Mouse (Mus musculus): ENCODE measurements around the gene Pik3c2a. TPM values are rescaled to one million over a fixed set of nuclear protein-coding genes. Genes with fewer than 3 reads are reported as not detected.

Gene Pik3c2a
- total and polyA plus RNA-seq, 3 experiments = 2.6 to 3.9 TPM; not detected in 1

DNA sequence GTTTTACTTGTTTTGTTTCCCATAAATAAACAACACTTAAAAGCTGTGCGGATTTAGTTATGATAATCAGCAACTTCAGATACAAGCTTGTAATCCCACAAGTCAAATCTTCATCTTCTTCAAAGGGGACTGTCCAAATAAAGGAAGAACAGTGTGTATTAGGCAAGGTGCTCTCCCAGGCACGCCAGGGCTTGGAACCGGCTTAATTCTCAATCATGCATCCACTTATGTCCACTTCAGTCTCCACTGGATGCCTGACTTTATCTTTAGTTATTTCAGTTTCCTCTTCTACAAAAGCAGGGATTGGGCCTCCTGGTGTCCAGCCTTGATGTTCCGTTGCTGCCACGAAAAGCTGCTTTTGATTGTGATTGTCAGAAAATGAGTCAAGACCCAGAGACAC is 40.5 kb upstream of the Pik3c2a start:
- H3K36me3 ChIP-seq (ENCODE audit: control insufficient read depth in 1 of 2, insufficient read depth in 2 of 2, low read length in 2 of 2) = peaks cover 0 to 7% of the 10 kb centered on the region in 2 experiments; a peak in 2 of 4 replicates
- H3K79me2 ChIP-seq (ENCODE audit: control insufficient read depth, insufficient read depth, low read length, poor library complexity) = no peaks in the 10 kb centered on the region
- TF ChIP-seq USF1 (IDR thresholded peaks at IDR 0.05; ENCODE audit: low read depth, low read length) (no peak), ETS1 (IDR thresholded peaks at IDR 0.05; ENCODE audit: low read depth, low read length) (no peak), TAL1 (IDR thresholded peaks at IDR 0.05; ENCODE audit: low read length) (no peak), NRF1 (IDR thresholded peaks at IDR 0.05; ENCODE audit: insufficient read depth, low read depth, low read length, poor library complexity, severe bottlenecking) (no peak), POLR2A (IDR thresholded peaks at IDR 0.05; ENCODE audit: control insufficient read depth in 1 of 2, insufficient read depth in 1 of 2, low read depth in 1 of 2, low read length in 2 of 2, poor library complexity in 1 of 2) (no peak), MAX (IDR thresholded peaks at IDR 0.05; ENCODE audit: low read length) (no peak), UBTF (IDR thresholded peaks at IDR 0.05; ENCODE audit: borderline replicate concordance, insufficient read depth, low read depth, low read length) (no peak), JUND (IDR thresholded peaks at IDR 0.05; ENCODE audit: low read depth, low read length) (no peak), TCF12 (IDR thresholded peaks at IDR 0.05; ENCODE audit: low read depth, low read length) (no peak), SMC3 (IDR thresholded peaks at IDR 0.05; ENCODE audit: low read depth, low read length) (no peak), MYB (IDR thresholded peaks at IDR 0.05; ENCODE audit: low read depth, low read length) (no peak), GATA1 (IDR thresholded peaks at IDR 0.05; ENCODE audit: low read depth, low read length) (no peak), BHLHE40 (IDR thresholded peaks at IDR 0.05; ENCODE audit: borderline replicate concordance, low read depth, low read length) (no peak), ZKSCAN1 (IDR thresholded peaks at IDR 0.05; ENCODE audit: low read depth, low read length) (no peak), TBP (IDR thresholded peaks at IDR 0.05; ENCODE audit: low read depth, low read length) (no peak), SIN3A (IDR thresholded peaks at IDR 0.05; ENCODE audit: low read length) (no peak), MAZ (IDR thresholded peaks at IDR 0.05; ENCODE audit: low read depth, low read length) (no peak)
- H3K9me3 ChIP-seq (replicated peaks; ENCODE audit: insufficient read depth, low read length) = no peaks in the 10 kb centered on the region
- H3K4me3 ChIP-seq (ENCODE audit: control insufficient read depth in 1 of 2, insufficient read depth in 1 of 2, low read depth in 2 of 2, low read length in 2 of 2) = no peak overlapping the region
- peaks cover 6 to 19% of the 10 kb centered on the region in 2 experiments for H3K4me1 ChIP-seq (ENCODE audit: control insufficient read depth in 1 of 2, insufficient read depth in 2 of 2, low read length in 2 of 2)
- H3K27me3 ChIP-seq (ENCODE audit: control insufficient read depth in 1 of 2, insufficient read depth in 2 of 2, low read length in 2 of 2) = no peaks in the 10 kb centered on the region
- no peak overlapping the region for H3K9ac ChIP-seq (ENCODE audit: control insufficient read depth, low read depth, low read length, poor library complexity, severe bottlenecking)
- no peak overlapping the region for H3K27ac ChIP-seq (ENCODE audit: control insufficient read depth, low read depth, low read length)
- no peak for DNase-seq (ENCODE audit: low read depth, low spot score)

GRCm38 (mm10) chr7:116483106-116483505 is 39.9 kb upstream of the Pik3c2a start:
- Histone ChIP-seq H3K9ac (ENCODE audit: control insufficient read depth, low read depth, low read length, poor library complexity, severe bottlenecking) (no peak overlapping the region), H3K36me3 (ENCODE audit: control insufficient read depth in 1 of 2, insufficient read depth in 2 of 2, low read length in 2 of 2) (peaks cover 0 to 7% of the 10 kb centered on the region in 2 experiments; a peak in 2 of 4 replicates), H3K4me3 (ENCODE audit: control insufficient read depth in 1 of 2, insufficient read depth in 1 of 2, low read depth in 2 of 2, low read length in 2 of 2) (no peak overlapping the region), H3K9me3 (replicated peaks; ENCODE audit: insufficient read depth, low read length) (no peaks in the 10 kb centered on the region), H3K27ac (ENCODE audit: control insufficient read depth, low read depth, low read length) (no peak overlapping the region), H3K79me2 (ENCODE audit: control insufficient read depth, insufficient read depth, low read length, poor library complexity) (no peaks in the 10 kb centered on the region), H3K27me3 (ENCODE audit: control insufficient read depth in 1 of 2, insufficient read depth in 2 of 2, low read length in 2 of 2) (no peaks in the 10 kb centered on the region), H3K4me1 (ENCODE audit: control insufficient read depth in 1 of 2, insufficient read depth in 2 of 2, low read length in 2 of 2) (peaks cover 6 to 19% of the 10 kb centered on the region in 2 experiments)
- TF ChIP-seq ZNF384 (IDR thresholded peaks at IDR 0.05; ENCODE audit: low read depth, low read length) (no peak), MEF2A (IDR thresholded peaks at IDR 0.05; ENCODE audit: extremely low read depth, insufficient replicate concordance, low read depth, low read length, poor library complexity, severe bottlenecking) (no peak), USF1 (IDR thresholded peaks at IDR 0.05; ENCODE audit: low read depth, low read length) (no peak), CHD2 (IDR thresholded peaks at IDR 0.05; ENCODE audit: low read length) (no peak), ZMIZ1 (IDR thresholded peaks at IDR 0.05; ENCODE audit: low read depth, low read length) (no peak), KAT2A (conservative IDR thresholded peaks at IDR 0.05; ENCODE audit: low read depth, low read length) (no peak), NELFE (IDR thresholded peaks at IDR 0.05; ENCODE audit: low read depth, low read length) (no peak), CTCF (IDR thresholded peaks at IDR 0.05 in 2 of 3, conservative IDR thresholded peaks at IDR 0.05 in 1 of 3; ENCODE audit: control insufficient read depth in 1 of 3, insufficient read depth in 1 of 3, low read depth in 2 of 3, low read length in 3 of 3, poor library complexity in 1 of 3, severe bottlenecking in 1 of 3) (no peak), ETS1 (IDR thresholded peaks at IDR 0.05; ENCODE audit: low read depth, low read length) (no peak), SIN3A (IDR thresholded peaks at IDR 0.05; ENCODE audit: low read length) (no peak), JUND (IDR thresholded peaks at IDR 0.05; ENCODE audit: low read depth, low read length) (no peak)
- DNase-seq (ENCODE audit: low read depth, low spot score) = no peak
